Mouse (Mus musculus) forebrain, embryonic 14.5 days (tissue): Measurements from ENCODE around the gene Elmo2. TPM values are rescaled to one million over a fixed set of nuclear protein-coding genes. Genes with fewer than 3 reads are reported as not detected.
A peak's percentile ranks its signal among the peaks of the same experiment; 100 is the strongest.

Experiments used
- ATAC-seq: fragments of 200-750 bp; cut with Nextera tagmentation; 2 replicates; pipeline ENCODE4 v1.8.0; 2017; ENCODE audit warnings: mild to moderate bottlenecking, moderate library complexity
- DNase-seq: peaks from one replicate; pipeline ENCODE4 v3.0.0-alpha.2; 2015; ENCODE audit warnings: low spot score
- H3K27ac ChIP-seq: fragments of 300-500 bp; sonication (generic); 2 replicates; pipeline ENCODE4 v1.5.1; 2014; ENCODE audit warnings: low read depth, mild to moderate bottlenecking, control low read depth, low read length, moderate library complexity
- H3K27me3 ChIP-seq: fragments of 300-500 bp; sonication (generic); replicated peaks from 2 replicates; pipeline ENCODE4 v1.6.1; 2014; ENCODE audit warnings: low read length, control low read depth, mixed read lengths; ENCODE audit not compliant: control insufficient read depth, insufficient read depth
- H3K36me3 ChIP-seq: fragments of 300-500 bp; sonication (generic); 2 replicates; pipeline ENCODE4 v1.6.1; 2014; ENCODE audit warnings: low read length, control low read depth; ENCODE audit not compliant: control insufficient read depth, insufficient read depth
- H3K4me1 ChIP-seq: fragments of 300-500 bp; sonication (generic); 2 replicates; pipeline ENCODE4 v1.6.1; 2014; ENCODE audit warnings: antibody characterized with exemption, low read length, control low read depth; ENCODE audit not compliant: control insufficient read depth, insufficient read depth
- H3K4me2 ChIP-seq: fragments of 300-500 bp; sonication (generic); 2 replicates; pipeline ENCODE4 v1.6.1; 2014; ENCODE audit warnings: mild to moderate bottlenecking, control low read depth, low read length
- H3K4me3 ChIP-seq: fragments of 300-500 bp; sonication (generic); 2 replicates; pipeline ENCODE4 v1.5.1; 2014; ENCODE audit warnings: low read depth, low read length, control low read depth
- H3K9ac ChIP-seq: fragments of 300-500 bp; sonication (generic); 2 replicates; pipeline ENCODE4 v1.6.1; 2014; ENCODE audit warnings: mild to moderate bottlenecking, low read length, control low read depth, moderate library complexity
- H3K9me3 ChIP-seq: fragments of 300-500 bp; sonication (generic); replicated peaks from 2 replicates; pipeline ENCODE4 v1.6.1; 2016; ENCODE audit warnings: low read length, control low read depth, mixed read lengths; ENCODE audit not compliant: control insufficient read depth
- WGBS: fragments of 180-500 bp; shearing (Covaris S2); extraction: QIAGEN DNeasy Blood & Tissue Kit; methylation state at CpG from one replicate; pipeline ENCODE4 v1.1.7; 2014; 5-methylcytosine and 5-hydroxymethylcytosine counted together
- polyA plus RNA-seq: library from polyadenylated mRNA; unstranded; fragments of >200 nt; fragmentation: Nextera tagmentation; extraction: Ambion mirVana; gene quantifications from 2 replicates; pipeline ENCODE4 v1.2.1, GENCODE M21; 2014

The Elmo2 gene
- polyA plus RNA-seq, 1 experiment from 2014 or later: 95.5 TPM

DNA sequence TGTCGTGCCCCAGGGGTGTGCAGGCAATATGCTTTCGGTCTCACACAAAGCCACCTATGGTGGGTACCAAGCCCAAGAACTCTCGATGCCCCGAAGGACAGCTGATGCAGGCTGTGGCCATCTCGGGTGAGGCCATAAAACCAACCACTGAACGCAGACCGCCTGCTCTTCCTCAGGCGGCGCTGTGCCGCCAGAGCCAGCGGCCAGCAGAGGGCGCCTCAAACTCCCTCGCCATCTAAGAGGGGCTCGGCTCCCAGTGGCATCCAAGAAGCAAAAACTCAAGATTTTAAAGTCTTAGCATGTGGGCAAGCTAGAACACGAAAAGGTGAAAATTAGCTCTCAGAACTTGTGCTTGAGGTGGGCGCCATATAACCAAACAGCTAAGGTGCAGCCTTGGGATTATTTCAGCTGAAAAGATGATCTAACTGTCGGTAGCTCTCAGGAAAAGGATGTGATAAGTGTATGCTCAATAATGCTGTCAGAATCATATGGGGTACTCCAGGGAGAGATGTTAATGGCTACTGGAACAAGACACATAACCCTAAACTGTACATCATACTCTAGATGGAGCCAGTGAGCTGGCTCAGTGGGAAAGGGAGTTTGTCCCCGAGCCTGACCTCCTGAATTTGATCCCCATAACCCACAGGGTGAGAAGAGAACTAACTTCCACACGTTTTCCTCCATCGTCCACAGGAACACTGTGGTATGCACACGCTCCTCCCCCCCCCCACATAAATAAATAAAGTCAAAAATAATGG, 38.2 kb upstream of the Elmo2 start:
- H3K9ac ChIP-seq: 0 out of 2 replicates have a peak overlapping the region, but pooled peaks have one; percentile 2
- H3K27ac ChIP-seq: no peak overlapping the region
- WGBS: 11% methylated on average over 21 of the region's 21 CpGs
- DNase-seq (peak; percentile 74), ATAC-seq (no peak)
- H3K36me3 ChIP-seq: no peaks in the 10 kb centered on the region
- H3K4me3 ChIP-seq: no peak overlapping the region
- H3K27me3 ChIP-seq: no peaks in the 10 kb centered on the region
- peak overlapping the region; percentile 27; the same call in 1 of the 2 replicates for H3K4me2 ChIP-seq
- H3K4me1 ChIP-seq: peaks cover 8% of the 10 kb centered on the region
- H3K9me3 ChIP-seq: no peaks in the 10 kb centered on the region

- WGBS: 86% methylated on average over 6 of the region's 6 CpGs
- Histone ChIP-seq H3K4me3 (no peak overlapping the region), H3K27me3 (no peaks in the 10 kb centered on the region), H3K9me3 (no peaks in the 10 kb centered on the region), H3K9ac (no peak overlapping the region), H3K36me3 (no peaks in the 10 kb centered on the region), H3K27ac (no peak overlapping the region), H3K4me1 (peaks cover 8% of the 10 kb centered on the region), H3K4me2 (no peak overlapping the region)
- DNase-seq: no peak
- ATAC-seq: no peak
These were observed 37.0 kb upstream of the Elmo2 start for GRCm38 (mm10) chr2:165363282-165363681.

DNA sequence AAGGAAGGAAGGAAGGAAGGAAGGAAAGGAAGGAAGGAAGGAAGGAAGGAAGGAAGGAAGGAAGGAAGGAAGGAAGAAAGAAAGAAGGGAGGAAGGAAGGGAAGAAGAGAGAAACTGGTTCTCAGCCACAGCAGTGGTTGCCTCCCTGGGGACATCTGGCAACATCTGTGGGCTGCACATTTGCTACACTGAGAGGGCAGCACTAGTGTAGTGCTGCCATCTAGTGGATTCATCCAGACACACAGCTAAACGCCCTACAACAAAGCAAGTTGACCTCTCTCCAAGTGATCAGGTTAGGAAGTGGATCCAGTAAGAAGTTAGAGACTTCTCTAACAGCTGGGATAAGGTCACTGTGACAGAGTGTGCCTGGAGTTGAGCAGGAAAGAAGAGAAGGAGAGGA, 34.6 kb upstream of the Elmo2 start:
- H3K4me3 ChIP-seq: no peak overlapping the region
- DNase-seq: peak; percentile 85
- WGBS: 0% methylated on average over 1 of the region's 1 CpGs
- H3K4me2 ChIP-seq: no peak overlapping the region
- H3K9me3 ChIP-seq: no peaks in the 10 kb centered on the region
- no peaks in the 10 kb centered on the region for H3K27me3 ChIP-seq
- H3K27ac ChIP-seq: no peak overlapping the region
- H3K9ac ChIP-seq: no peak overlapping the region
- ATAC-seq: 0 out of 2 replicates have a peak, but pooled peaks have one; percentile 52
- H3K36me3 ChIP-seq: no peaks in the 10 kb centered on the region
- no peaks in the 10 kb centered on the region for H3K4me1 ChIP-seq

DNA sequence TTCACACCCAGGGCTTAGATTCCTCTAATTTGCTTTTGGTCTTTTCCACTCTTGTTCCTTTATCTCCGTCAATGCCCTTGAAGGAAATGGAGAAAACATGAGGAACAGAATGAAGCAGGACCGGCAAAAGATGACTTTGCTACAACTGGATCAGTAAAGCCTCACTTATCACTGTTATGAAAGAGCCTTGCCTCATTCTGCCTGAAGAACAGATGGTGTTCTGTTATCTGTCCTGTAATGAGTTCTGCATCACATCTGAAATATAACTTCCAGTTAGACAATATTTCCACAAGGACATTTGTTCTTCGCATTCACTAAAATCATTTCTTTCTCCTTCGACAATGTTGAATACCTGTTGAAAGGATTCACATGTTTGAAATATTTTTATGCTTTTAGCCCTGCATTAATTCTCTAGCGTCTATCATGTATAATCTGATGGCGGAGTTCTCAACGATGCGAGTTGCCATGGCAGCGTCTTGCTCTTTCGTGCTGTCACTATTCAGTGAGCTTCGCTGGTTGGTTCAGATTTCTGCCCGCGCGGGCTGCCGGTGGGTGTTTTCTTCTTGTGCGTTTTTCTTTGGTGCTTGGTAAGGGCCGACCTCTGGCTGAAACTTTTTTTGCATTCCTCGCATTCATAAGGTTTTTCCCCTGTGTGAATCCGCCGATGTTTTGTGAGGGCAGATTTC, 25.7 kb upstream of the Elmo2 start:
- WGBS: 91% methylated on average over 20 of the region's 20 CpGs
- DNase-seq (no peak), ATAC-seq (no peak)
- no peak overlapping the region for H3K4me3 ChIP-seq
- no peak overlapping the region for H3K27ac ChIP-seq
- no peak overlapping the region for H3K9ac ChIP-seq
- H3K4me2 ChIP-seq: no peak overlapping the region
- peaks cover 21% of the 10 kb centered on the region for H3K9me3 ChIP-seq
- no peaks in the 10 kb centered on the region for H3K27me3 ChIP-seq
- H3K36me3 ChIP-seq: peaks cover 8% of the 10 kb centered on the region
- H3K4me1 ChIP-seq: no peaks in the 10 kb centered on the region

DNA sequence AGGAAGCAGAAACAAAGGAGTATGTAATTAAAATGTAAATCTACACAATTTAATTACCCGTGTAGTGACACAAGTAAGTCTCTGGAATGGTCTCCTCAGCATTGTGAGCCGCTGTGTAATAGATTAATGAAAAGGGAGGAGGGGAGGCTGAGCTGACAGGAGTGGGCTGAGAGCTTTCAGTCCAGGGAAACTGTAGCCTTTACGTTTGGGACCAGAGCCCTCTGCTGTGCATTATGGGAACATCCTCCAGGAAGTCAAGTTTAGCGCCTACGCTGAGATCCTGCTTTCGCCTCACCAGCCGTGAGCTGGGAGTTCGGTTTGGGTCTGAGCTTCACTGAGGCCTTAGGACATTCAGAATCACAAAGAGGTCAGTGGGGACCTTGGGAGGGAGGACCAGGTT, 23.2 kb upstream of the Elmo2 start:
- no peak overlapping the region for H3K9ac ChIP-seq
- H3K36me3 ChIP-seq: peaks cover 8% of the 10 kb centered on the region
- 22% methylated on average over 8 of the region's 8 CpGs for WGBS
- H3K27ac ChIP-seq: no peak overlapping the region
- H3K4me3 ChIP-seq: no peak overlapping the region
- ATAC-seq (peak; percentile 74), DNase-seq (peak; percentile 85)
- no peaks in the 10 kb centered on the region for H3K4me1 ChIP-seq
- no peaks in the 10 kb centered on the region for H3K27me3 ChIP-seq
- H3K9me3 ChIP-seq: peaks cover 21% of the 10 kb centered on the region
- H3K4me2 ChIP-seq: no peak overlapping the region

- WGBS: 93% methylated on average over 5 of the region's 5 CpGs
- no peak overlapping the region for H3K4me3 ChIP-seq
- no peak for DNase-seq
- H3K4me2 ChIP-seq: no peak overlapping the region
- no peak for ATAC-seq
- no peaks in the 10 kb centered on the region for H3K36me3 ChIP-seq
- no peaks in the 10 kb centered on the region for H3K4me1 ChIP-seq
- no peaks in the 10 kb centered on the region for H3K27me3 ChIP-seq
- H3K9me3 ChIP-seq: no peaks in the 10 kb centered on the region
- H3K27ac ChIP-seq: no peak overlapping the region
- no peak overlapping the region for H3K9ac ChIP-seq
These were observed 19.9 kb upstream of the Elmo2 start for GRCm38 (mm10) chr2:165346180-165346579.

DNA sequence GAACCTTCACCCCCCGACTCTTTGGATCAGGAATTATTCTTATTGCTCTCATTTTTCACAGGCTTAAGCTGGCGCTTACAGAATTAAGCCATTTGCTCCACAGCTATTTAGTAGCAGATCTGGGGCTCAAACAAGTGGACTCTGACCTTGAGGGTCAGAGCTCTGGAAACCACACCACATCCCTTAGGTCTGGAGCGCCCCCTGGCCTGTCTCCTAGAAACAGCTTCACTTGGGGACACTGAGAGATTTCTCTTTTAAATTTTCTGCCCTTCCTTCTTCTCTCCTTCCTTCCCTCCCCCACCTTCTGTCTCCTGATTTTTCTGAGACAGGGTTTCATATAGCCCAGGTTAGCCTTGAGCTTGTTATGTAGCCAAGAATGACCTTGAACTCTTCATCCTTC, 10.9 kb upstream of the Elmo2 start:
- no peak overlapping the region for H3K9ac ChIP-seq
- WGBS: 40% methylated on average over 3 of the region's 3 CpGs
- ATAC-seq: no peak

DNA sequence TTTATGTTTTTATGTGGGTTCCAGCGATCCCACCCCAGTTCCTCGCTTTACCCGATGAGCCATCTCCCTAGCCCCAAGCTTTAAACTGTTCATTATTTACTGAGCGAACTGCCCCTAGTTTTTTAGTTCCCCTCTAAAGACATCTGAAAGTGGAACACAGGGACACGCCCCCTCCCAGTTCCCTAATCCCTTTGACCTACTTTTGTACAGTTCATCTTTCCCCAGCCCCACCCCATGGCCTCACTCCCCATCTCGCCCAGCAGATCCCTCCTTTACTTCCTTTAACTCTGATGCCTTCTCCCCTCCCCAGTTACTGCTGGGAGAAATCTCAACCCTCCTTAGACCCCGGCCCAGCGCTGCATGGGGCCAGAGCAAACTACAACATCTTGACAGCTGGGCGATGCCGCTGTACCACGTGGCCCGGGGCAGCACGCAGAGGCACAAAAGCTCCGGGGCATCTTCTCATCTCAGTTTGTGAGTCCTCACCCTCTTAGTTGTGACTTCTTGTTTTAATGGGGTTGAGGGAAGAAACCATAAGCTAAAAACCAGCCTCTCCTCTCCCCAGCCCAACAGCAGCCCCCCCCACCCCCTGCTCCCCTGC, 6.4 kb upstream of the Elmo2 start:
- no peak overlapping the region for H3K4me2 ChIP-seq
- H3K27me3 ChIP-seq: no peaks in the 10 kb centered on the region
- DNase-seq (no peak), ATAC-seq (no peak)
- peaks cover 6% of the 10 kb centered on the region for H3K4me1 ChIP-seq
- 41% methylated on average over 14 of the region's 14 CpGs for WGBS
- no peak overlapping the region for H3K4me3 ChIP-seq
- no peak overlapping the region for H3K9ac ChIP-seq
- H3K9me3 ChIP-seq: no peaks in the 10 kb centered on the region
- no peaks in the 10 kb centered on the region for H3K36me3 ChIP-seq
- H3K27ac ChIP-seq: no peak overlapping the region

More for the DNA sequence above, 10.9 kb upstream of the Elmo2 start:
- Histone ChIP-seq H3K27ac (no peak overlapping the region), H3K4me1 (peaks cover 4% of the 10 kb centered on the region; the same call in 1 of the 2 replicates), H3K4me2 (no peak overlapping the region), H3K27me3 (no peaks in the 10 kb centered on the region), H3K9me3 (no peaks in the 10 kb centered on the region), H3K4me3 (no peak overlapping the region), H3K36me3 (no peaks in the 10 kb centered on the region)
- no peak for DNase-seq

DNA sequence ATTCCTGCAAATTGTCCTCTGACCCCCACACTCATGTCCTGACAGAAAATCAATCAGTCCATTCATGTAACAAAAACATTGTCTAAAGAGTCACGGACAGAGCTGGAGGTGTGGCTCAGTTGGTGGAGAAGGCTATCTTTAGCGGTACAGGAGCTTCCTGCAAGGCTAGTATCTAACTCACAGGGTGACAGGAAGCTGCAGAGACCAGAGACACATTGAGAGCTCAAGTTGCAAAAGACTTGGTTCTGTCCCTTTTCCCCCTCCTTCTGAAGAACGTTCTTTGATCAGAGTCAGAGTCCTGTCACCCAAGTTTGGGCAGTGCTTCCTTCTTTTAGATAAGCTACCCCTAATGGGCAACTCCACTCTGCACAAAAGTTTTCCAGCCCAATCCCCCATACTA, 3.4 kb upstream of the Elmo2 start:
- 69% methylated on average over 3 of the region's 3 CpGs for WGBS
- H3K9me3 ChIP-seq: no peaks in the 10 kb centered on the region

More for the DNA sequence above, 3.4 kb upstream of the Elmo2 start:
- Histone ChIP-seq H3K27me3 (no peaks in the 10 kb centered on the region), H3K36me3 (no peaks in the 10 kb centered on the region), H3K4me2 (no peak overlapping the region), H3K4me3 (no peak overlapping the region), H3K9ac (no peak overlapping the region), H3K4me1 (peaks cover 23% of the 10 kb centered on the region), H3K27ac (no peak overlapping the region)
- ATAC-seq (no peak), DNase-seq (no peak)
